Mouse (Mus musculus) stomach, embryonic 15.5 days (tissue): Measurements from ENCODE around the gene Serpinb9g. TPM values are rescaled to one million over a fixed set of nuclear protein-coding genes. Genes with fewer than 3 reads are reported as not detected.
"Not testable (repeated sequence)": the region's sequence is repeated elsewhere in the genome, so short reads cannot be mapped to it uniquely, and the experiment has no call there.

Source experiments
- ATAC-seq: fragments of 200-750 bp; cut with Nextera tagmentation; 2 replicates; pipeline ENCODE4 v1.8.0; 2017; ENCODE audit warnings: low read depth, moderate number of reproducible peaks, moderate TSS enrichment; ENCODE audit not compliant: insufficient read depth, low FRiP score
- H3K27ac ChIP-seq: fragments of 300-500 bp; sonication (generic); 2 replicates; pipeline ENCODE4 v1.5.1; 2015; ENCODE audit warnings: mild to moderate bottlenecking, inconsistent platforms
- H3K27me3 ChIP-seq: fragments of 300-500 bp; sonication (generic); replicated peaks from 2 replicates; pipeline ENCODE4 v1.6.1; 2015; ENCODE audit warnings: inconsistent platforms
- H3K36me3 ChIP-seq: fragments of 300-500 bp; sonication (generic); 2 replicates; pipeline ENCODE4 v1.6.1; 2015; ENCODE audit warnings: inconsistent platforms
- H3K4me1 ChIP-seq: fragments of 300-500 bp; sonication (generic); 2 replicates; pipeline ENCODE4 v1.6.1; 2015; ENCODE audit warnings: inconsistent platforms
- H3K4me2 ChIP-seq: fragments of 300-500 bp; sonication (generic); 2 replicates; pipeline ENCODE4 v1.6.1; 2015; ENCODE audit warnings: mild to moderate bottlenecking, inconsistent platforms
- H3K4me3 ChIP-seq: fragments of 300-500 bp; sonication (generic); replicated peaks from 2 replicates; pipeline ENCODE4 v1.5.1; 2015; ENCODE audit warnings: inconsistent platforms
- H3K9ac ChIP-seq: fragments of 300-500 bp; sonication (generic); 2 replicates; pipeline ENCODE4 v1.6.1; 2015; ENCODE audit warnings: inconsistent platforms
- H3K9me3 ChIP-seq: fragments of 300-500 bp; sonication (generic); 2 replicates; pipeline ENCODE4 v1.6.1; 2016; ENCODE audit warnings: inconsistent platforms
- WGBS: fragments of 180-500 bp; shearing (Covaris S2); methylation state at CpG from one replicate; pipeline ENCODE4 v1.1.7; 2015; 5-methylcytosine and 5-hydroxymethylcytosine counted together
- polyA plus RNA-seq: library from polyadenylated mRNA; unstranded; fragments of >200 nt; fragmentation: Nextera tagmentation; extraction: Ambion mirVana; gene quantifications from 2 replicates; pipeline ENCODE4 v1.2.1, GENCODE M21; 2015

The Serpinb9g gene
- polyA plus RNA-seq: not detected in 2 replicates

DNA sequence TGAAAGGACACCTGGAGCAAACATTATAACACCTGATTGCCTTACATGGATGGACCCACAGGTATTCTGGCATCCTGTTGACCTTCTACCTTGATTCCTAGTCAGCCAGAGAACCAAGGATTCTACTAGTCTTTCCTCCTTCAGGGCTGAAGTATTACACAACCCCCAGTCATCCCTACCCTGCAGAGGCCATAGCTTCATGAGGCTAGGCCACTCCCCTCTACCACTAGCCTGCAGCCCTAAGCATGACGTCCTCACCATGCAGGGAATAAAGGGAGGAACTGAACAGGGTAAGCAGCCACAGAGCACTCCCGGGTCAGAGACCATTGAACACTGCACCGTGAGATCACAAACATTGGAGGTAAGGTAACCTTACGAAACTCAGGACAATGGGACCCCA is at the start of gene Serpinb9g:
Serpinb9g (plus strand) TSS at position 301 of the 400 bp plus-strand sequence.
- not testable (repeated sequence) for ATAC-seq, H3K36me3 ChIP-seq, H3K27me3 ChIP-seq, H3K4me1 ChIP-seq, H3K27ac ChIP-seq, H3K9me3 ChIP-seq, H3K4me3 ChIP-seq, H3K4me2 ChIP-seq, H3K9ac ChIP-seq
- 76% methylated on average over 4 of the region's 4 CpGs for WGBS

DNA sequence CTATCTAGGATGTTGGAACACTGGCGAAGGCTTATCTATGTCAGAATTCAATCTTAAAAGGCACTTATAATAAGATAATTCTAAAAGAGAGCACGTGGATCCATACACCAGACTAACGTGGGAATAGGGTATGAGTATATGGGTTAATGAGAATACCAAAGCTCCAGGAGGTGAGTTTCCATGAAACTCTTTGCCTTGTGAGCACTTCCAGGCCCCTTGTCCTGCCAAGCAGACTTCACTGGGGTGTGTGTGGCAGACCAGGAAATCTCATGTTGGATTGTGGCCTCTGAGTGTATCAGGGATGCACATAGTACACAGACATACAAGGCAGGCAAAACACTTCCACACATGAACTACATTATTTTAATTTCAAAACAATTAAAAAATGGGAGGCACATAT is 718 bp upstream of the Serpinb9g start:
- ATAC-seq, H3K4me1 ChIP-seq, H3K27ac ChIP-seq, H3K4me2 ChIP-seq, H3K27me3 ChIP-seq, H3K9ac ChIP-seq, H3K36me3 ChIP-seq, H3K9me3 ChIP-seq, H3K4me3 ChIP-seq: not testable (repeated sequence)
- 80% methylated on average over 3 of the region's 3 CpGs for WGBS

GRCm38 (mm10) chr13:33524629-33525028 is 40.0 kb downstream of the Serpinb9g start:
- Histone ChIP-seq H3K4me2 (no peak overlapping the region), H3K36me3 (no peaks in the 10 kb centered on the region), H3K4me3 (no peak overlapping the region), H3K27me3 (no peaks in the 10 kb centered on the region), H3K9ac (no peak overlapping the region), H3K4me1 (no peaks in the 10 kb centered on the region), H3K27ac (no peak overlapping the region), H3K9me3 (no peaks in the 10 kb centered on the region)
- no peak for ATAC-seq

DNA sequence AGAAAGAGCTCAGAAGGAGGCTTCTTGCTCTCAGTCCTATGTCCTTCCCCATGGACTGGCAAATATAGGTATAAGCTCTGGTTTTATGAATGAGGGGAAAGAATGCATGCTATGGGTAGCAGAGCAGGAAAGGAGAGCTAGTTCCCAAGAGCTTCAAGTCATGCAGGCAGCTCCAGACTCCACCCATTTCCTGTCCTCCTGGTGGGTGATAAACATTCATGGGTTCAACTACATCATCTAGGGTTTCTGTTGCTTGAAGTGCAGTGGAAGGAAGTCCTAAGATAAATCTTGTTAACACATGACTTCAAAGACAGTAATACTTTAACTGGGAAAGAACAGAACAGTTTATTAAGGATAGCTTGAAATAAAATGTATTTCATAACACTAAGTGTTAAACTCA is 48.2 kb downstream of the Serpinb9g start:
- no peaks in the 10 kb centered on the region for H3K4me1 ChIP-seq
- no peaks in the 10 kb centered on the region for H3K27me3 ChIP-seq
- no peak for ATAC-seq
- H3K9ac ChIP-seq: no peak overlapping the region
- H3K4me3 ChIP-seq: no peak overlapping the region
- no peaks in the 10 kb centered on the region for H3K9me3 ChIP-seq
- no peak overlapping the region for H3K4me2 ChIP-seq
- no peak overlapping the region for H3K27ac ChIP-seq
- no peaks in the 10 kb centered on the region for H3K36me3 ChIP-seq

Other genes with a start within 250 kb of the Serpinb9g start
- not detected in 2 replicates for gene Serpinb9e, start 235.2 kb upstream of the Serpinb9g start, polyA plus RNA-seq
- gene Serpinb9f, start 160.7 kb upstream of the Serpinb9g start, polyA plus RNA-seq: not detected in 2 replicates
- not detected in 2 replicates for gene Gm11397, start 89.0 kb upstream of the Serpinb9g start, polyA plus RNA-seq
- gene Serpinb6d, start 176.6 kb downstream of the Serpinb9g start, polyA plus RNA-seq: not detected in 2 replicates